Mouse (Mus musculus) G1E (cell line): ENCODE data around the gene Zfp59.

Experiments
- CTCF ChIP-seq: IDR thresholded peaks from 2 replicates; pipeline ENCODE4 v1.5.1; 2012; ENCODE audit warnings: low read depth, low read length, inconsistent platforms, mixed read lengths
- GATA1 ChIP-seq: IDR thresholded peaks from 2 replicates; pipeline ENCODE4 v1.6.1; 2012; ENCODE audit warnings: borderline replicate concordance, low read length, inconsistent platforms, mixed read lengths
- GATA2 ChIP-seq: IDR thresholded peaks from 2 replicates; pipeline ENCODE4 v1.6.1; 2012; ENCODE audit warnings: low read depth, low read length, inconsistent platforms, borderline replicate concordance
- POLR2AphosphoS5 ChIP-seq: IDR thresholded peaks from 2 replicates; pipeline ENCODE4 v1.6.1; 2012; ENCODE audit warnings: low read depth, low read length, inconsistent platforms; ENCODE audit not compliant: insufficient replicate concordance
- TAL1 ChIP-seq: conservative IDR thresholded peaks from 2 replicates; pipeline ENCODE4 v1.6.1; 2012; ENCODE audit warnings: low read depth, low read length, inconsistent platforms, mixed read lengths

DNA sequence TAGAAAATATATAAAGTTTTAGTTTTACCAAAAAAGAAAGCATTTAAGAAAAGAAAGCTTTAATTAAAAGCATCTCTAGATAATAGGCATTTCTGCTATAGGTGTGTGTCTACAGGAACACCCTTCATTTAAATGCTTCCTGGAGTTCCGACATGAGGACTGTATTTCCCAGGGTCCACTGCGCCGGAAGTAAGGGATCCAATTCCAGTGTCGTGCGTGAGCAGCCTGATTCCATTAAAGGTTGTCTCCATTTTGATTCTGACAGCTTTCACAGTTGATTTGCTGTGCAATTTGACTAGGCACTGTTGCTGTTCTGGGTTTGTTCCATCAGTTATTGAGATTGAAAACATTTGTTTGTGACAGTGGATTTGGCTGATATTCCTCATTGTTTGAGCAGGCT is 35.4 kb upstream of the Zfp59 start:
- no peak for TF ChIP-seq CTCF
- TF ChIP-seq GATA1: no peak
- TF ChIP-seq POLR2AphosphoS5: no peak
- TF ChIP-seq GATA2: no peak
- no peak for TF ChIP-seq TAL1
